Comparison of ENCODE assay signal across 7 mouse cellular contexts in the genomic region with DNA sequence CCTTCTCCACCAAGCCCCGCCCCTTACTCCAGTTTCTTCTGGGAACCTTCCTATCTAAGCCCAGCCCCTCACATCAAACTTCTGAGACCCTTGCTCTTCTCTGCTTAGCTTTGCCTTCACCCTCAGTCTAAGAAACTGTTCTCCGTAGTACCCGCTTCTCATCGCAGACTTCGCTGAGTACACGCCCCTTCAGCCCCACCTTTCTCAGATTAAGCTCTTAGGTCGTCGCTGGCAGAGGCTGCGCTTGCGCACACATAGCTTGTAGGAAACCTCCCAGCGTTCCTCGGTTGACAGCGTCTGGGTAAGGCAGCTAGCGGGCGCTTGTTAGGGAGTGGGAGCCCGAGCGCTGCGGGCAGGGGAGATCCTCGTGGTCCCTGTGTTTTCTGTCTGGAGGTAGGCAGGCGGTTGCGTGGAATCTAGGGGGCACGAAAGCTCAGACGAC. TPM values are rescaled to one million over a fixed set of nuclear protein-coding genes. Genes with fewer than 3 reads are reported as not detected.
DNase-seq lines count a peak whose midpoint lies in the region.

A gene (plus strand): TSS at position 234 of the 442 bp plus-strand sequence.

- no peaks in the 10 kb centered on the region for H3K36me3 ChIP-seq in macrophage (ENCODE audit: inconsistent target)

- 1% methylated on average over 23 of the region's 23 CpGs for WGBS in macrophage (ENCODE audit: missing documents)

- peak within 1 kb of the TSS; percentile 62 for H3K27ac ChIP-seq in macrophage

- no peaks in the 10 kb centered on the region for H3K79me2 ChIP-seq in macrophage (ENCODE audit: inconsistent target)

- peak within 1 kb of the TSS; percentile 86 for H3K4me3 ChIP-seq in macrophage (ENCODE audit: inconsistent target)

- peak; percentile 27 for DNase-seq in urinary bladder, postnatal 10 days (ENCODE audit: low spot score)
- DNase-seq in urinary bladder, adult 2 months (ENCODE audit: low spot score) = no peak
- peak; percentile 93 for DNase-seq in brain, embryonic 18.5 days (ENCODE audit: low read depth, low spot score)
- peak; percentile 92 for DNase-seq in forelimb bud, embryonic 11.5 days (ENCODE audit: low read depth, low spot score)
- DNase-seq in kidney, postnatal 10 days = peak; percentile 91
- DNase-seq in right cerebral cortex, postnatal 25 days = peak; percentile 87

RNA-seq across cellular contexts. Expression of the gene that starts here (rescaled TPM):
- 2.6 and 3.5 TPM in 2 replicates for polyA plus RNA-seq in urinary bladder, adult 2 months (2012; rRNA removed)
- 1 to 10 TPM in 20 of 26 experiments, under 1 TPM in 6; 0.50 to 6.2 (median 2.1) TPM for total RNA-seq in macrophage (2018; cell fraction: chromatin; rRNA removed)
- 1 to 10 TPM in 15 of 26 experiments, under 1 TPM in 11; 0.14 to 2.5 (median 1.4) TPM for total RNA-seq in macrophage (2018; cell fraction: cytosol; rRNA removed)
- total RNA-seq in macrophage (2018; cell fraction: nucleus; rRNA removed) = 1 to 10 TPM in 18 of 26 experiments, under 1 TPM in 8; 0.44 to 6.3 (median 1.5) TPM
- 1.2 to 3.1 TPM (median 1.7 TPM) in 3 replicates for polyA plus RNA-seq in macrophage (2018)
